Mouse (Mus musculus) spleen, postnatal 10 days (tissue): ENCODE results near the gene Thoc5.

Experiments used
- DNase-seq, 2 experiments: peaks; one replicate each; pipeline ENCODE4 v3.0.0; 2021 to 2022; ENCODE audit warnings: low spot score in 2 of 2

The Thoc5 gene

DNA sequence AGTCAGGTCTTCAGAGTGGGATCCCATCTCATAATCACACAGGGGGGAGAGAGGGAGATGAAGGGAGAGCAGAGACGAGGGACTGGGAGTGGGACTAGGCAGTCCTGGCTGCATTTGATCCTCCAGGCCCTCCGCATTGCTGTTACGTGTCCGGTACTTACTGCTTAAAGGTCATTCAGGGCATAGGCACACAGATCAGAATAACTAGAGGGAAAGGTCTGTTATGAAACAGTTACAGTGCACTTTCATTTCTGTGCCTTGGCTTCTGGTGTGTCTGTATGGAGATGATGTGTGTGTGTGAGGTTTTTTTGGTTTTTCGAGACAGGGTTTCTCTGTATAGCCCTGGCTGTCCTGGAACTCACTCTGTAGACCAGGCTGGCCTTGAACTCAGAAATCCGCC is 11.1 kb downstream of the Thoc5 start:
- no peak for DNase-seq

DNA sequence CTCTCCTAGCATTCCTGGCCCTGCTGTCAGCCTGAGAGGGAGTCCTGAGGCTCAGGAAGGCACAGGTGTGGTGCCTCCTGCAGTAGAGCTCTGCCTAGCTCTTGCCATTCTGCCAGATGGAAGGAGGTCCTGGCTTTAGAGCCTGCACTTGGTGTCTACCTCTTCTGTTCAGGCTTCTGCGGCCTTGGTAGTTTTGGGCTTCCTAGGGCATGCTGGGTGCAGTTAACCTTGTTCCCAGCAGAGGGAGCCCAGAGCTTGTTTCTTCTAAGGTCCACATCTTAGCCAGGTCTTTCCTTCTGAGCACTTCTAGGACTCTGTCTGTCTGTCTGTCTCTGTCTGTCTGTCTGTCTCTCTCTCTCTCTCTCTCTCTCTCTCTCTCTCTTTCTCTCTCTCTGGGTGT is 20.9 kb downstream of the Thoc5 start:
- peak; percentile 34 to 72 for DNase-seq

DNA sequence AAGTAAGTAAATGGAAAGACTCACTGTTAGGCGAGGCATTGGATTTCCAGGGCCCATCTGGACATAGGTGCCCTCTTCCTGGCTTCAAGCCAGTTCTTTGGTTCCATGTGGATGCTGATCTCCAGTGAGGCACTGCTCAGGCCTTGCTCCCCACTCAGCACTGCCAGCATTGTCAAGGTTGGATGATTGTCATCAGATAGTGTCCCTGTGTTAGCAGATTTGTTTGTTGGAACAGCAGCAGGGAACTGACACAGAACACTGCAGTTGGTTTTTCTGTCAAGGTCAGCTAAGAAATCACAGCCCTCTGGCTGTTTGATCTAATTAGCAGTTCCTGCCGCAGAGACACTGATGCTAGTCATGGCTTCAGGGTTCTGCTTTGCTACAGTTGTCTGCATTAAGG is 26.2 kb downstream of the Thoc5 start:
- DNase-seq = no peak

DNA sequence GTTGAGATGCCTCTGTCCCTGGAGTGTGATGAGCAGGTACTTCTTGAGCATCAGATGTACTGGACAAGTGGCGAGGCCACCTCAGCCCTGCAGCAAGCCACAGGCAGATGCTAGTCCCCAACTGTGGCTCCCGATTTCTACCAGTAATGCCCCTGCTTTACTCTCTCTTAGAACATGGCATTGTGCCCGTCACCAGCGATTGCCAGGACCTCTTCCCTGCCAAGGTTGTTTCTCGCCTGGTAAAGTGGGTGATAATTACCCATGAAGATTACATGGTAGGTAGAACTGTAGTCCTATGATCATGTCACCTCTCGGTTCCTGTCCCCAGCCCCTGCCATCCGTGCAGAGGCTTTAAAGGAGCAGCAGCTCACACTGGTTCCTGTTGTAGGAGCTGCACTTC is 26.6 kb downstream of the Thoc5 start:
- no peak for DNase-seq

DNA sequence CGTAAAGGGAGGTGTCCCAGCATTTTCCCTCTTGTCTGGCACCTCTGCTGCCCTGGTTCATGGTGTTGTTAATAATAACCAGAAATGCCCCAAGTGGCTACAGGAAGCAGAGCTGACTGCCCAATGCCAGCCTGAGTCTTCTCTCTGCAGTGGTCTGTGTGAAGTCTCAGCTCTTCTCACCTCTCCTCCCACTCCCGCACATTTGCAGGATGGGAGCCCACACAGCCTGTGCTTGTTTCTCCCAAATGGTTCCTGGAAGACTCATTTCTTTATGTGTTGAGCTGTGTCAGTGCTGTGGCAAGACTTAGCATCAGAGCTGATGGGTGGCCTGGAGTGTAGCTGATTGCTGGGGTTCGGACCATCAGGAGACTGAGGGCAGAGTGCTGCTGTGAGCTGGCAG is 32.1 kb downstream of the Thoc5 start:
- DNase-seq = no peak

DNA sequence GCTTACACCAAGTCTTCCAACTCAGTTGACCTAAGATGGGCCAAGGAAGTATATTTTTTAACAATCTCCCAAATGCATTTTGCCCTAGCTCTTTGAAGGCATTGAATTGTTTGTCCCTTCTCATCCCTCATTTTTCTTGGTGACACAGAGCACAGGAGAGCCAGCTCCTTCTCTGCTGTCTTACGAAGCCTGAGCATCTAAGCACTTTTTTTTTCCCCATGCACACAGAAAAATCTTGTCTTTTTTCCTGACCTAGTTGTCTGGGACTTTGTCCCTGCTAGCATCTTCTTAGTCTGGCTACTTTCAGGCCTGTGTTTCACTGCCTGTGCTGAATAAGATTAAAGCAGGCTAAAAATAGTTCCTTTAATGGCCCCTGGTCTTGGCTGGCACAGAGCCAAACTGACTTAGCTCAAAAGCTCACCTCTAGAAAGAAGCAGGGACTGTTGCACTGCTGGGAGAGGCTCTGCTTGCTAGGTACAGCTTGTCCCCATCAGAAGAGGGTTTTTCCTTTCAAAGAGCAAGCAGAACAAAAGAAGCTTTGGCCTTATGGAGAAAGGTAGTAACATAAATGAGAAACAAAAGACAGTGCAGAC is 36.0 kb downstream of the Thoc5 start:
- no peak for DNase-seq

DNA sequence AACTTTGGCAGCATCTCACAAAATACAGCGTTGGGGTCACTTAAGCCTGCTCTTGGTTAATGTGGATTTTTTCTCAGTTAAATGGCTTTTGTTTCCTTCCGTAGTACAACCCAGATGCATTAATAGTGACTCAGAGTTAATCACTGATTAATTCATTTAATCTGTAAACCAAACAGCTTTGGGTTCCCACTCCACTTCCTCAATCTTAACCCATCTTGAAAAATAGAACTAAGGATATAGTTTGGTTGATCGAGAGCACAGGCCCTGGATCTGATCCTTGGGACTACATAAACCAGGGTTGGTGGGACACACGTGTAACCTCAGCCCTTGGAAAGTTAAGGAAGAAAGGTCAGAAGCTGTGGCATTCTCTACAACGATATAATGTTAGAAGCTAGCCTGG is 41.1 kb downstream of the Thoc5 start:
- DNase-seq = no peak

DNA sequence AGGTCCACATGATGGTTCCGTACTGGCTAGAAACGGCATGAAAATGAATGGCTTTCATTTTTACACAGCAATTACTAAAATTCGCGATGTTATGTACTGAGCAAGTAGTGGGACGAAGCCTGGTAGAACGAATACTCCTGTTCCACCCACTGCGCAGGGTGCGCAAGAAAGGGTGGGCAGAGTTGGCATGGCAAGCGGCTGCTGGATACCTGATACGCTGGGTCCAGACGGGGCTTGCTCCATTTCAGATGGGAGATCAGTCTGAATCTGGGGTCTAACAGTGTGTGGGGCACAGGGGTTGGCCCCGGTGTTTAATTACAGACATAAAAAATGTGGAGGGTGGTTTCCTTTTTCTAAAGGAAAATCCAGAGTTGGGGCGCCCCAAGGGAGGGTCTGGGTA is 51.4 kb downstream of the Thoc5 start:
- no peak for DNase-seq

DNA sequence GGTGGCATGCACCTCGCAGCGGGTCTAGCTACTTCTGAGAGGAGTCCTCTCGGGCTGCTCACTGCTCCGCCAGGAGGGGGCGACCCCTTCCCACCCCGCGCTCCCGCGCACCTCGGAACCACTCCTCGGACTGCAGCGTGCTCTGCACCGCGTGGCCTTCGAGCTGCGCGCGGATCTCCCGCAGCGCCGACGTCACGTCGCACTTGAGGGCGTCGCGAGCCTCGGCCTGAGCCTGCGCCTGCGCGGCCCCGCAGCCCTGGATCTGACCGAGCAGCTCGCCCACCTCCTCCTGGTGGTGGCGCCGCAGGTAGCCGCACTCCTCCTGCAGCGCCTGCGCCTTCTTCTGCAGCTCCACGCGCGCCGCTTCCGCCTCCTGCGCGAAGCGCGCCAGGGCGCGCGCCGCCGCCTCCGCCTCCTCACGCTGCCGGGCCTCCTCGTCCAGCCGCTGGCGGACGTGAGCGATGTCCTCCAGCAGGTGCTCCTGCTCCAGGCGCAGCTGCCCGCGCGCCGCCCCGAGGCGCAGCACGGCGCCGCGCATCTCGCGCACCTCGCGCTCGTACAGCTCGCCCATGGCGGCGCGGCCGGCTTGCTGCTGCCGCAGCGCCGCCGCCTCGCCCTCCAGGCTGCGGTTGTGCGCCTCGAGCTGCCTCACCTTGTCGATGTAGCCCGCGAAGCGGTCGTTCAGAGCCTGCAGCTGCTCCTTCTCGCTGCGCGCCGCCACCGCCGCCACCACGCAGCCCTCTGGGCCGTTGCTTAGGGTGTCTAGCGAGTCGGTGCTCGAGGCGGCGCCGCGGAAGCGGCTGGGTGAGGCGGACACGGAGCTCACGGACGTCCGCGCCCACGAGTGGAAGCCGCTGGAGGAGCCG is 52.1 kb downstream of the Thoc5 start:
- DNase-seq = peak; percentile 32 to 56

DNA sequence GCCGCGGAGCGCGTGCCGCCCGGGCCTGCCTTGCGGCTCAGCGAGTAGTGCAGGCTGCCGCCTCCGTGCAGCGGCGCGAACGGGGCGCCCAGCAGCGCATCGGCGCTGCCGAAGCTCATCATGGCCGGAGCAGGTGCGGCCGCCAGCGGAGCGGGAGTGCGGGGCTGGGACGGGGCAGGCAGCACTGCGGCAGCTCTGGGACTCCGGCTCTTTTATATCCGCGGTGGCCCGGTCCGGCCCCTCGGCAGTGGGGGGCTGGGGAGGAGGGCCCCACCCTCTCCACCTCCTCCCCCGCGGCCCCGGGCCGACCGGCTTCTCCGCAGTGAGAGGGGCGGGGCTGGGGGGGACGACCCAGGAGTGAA is 52.7 kb downstream of the Thoc5 start, which contains the start of gene Nefh:
Gene Nefh (minus strand): TSS at position 252 of the 362 bp plus-strand sequence.
- no peak for DNase-seq

DNA sequence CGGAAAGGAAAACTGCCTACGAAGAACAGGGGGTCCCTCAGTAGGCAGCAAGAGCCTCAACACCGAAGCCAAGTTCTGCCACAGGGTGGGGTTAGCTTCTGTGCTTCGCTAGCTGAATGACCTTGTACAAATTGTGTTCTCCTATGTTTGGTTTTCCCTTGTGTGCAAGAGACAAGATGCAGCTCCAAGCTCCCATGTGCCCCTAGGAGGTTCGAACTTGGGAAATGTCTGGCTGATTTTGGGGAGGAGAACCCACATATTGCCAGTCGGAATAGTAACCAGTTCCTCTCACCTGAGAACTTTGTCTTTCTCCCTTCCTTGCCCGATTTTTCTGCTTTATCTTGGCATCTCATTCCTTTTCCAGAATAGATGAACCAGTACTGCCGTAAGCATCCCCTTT is 53.7 kb downstream of the Thoc5 start:
- no peak for DNase-seq

DNA sequence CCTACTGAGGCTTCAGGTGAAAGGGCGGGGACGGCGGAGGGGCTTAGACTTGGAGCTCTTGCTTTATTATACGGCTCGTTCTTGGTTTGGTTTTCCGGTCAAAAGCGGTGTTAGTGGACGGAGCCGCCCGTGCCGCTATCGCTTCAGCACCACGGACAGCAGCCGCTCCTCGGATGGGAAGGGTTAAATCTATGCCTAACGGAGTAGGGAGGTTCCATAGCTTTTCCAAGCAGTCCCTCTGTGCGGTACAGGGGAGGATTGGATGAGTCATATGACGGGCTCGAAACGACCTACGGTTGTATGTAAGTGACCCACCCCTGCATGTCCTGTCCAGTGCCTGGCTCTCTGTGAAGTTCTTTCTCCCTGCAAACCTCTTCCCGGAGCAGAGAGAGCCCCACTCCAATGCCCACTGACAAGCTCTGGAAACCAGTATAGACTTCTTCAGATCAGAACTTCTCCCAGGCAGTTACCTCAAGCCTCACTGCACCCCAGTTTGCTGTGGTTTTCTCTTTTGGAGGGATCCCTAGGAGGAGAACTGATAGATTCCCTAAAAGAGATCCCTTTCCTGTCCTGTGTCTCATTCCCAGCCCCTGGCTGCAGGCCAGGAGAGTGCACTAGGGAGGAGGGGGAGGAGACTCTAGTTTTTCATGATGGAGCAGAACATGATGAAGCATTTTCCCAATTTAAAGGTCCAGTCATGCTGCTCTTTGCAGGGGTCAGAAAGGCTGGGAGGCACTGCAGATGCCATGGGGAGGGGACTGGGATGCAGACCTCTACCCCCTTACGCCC is 54.3 kb downstream of the Thoc5 start:
- peak in 1 of 2 experiments; percentile 61 for DNase-seq

DNA sequence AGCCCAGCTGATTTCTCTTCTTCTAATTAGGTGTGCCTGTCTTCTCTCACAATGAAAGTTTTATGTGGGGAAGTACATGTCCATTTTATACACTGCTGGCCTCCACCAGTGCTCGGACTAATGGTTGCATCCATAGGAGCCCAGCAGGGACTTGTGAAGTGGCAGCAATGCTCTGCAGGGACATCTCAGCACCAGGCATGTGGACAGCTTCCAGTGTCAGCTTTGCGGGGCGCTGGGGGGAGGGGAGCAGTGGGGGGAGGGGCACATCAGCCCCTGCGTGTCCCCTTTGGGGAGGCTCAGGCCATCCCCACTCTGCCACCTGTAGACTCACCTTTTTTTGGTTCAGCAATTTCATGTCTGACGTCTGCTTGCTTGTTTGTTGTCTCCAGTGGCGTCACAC is 58.3 kb downstream of the Thoc5 start:
- DNase-seq = no peak

DNA sequence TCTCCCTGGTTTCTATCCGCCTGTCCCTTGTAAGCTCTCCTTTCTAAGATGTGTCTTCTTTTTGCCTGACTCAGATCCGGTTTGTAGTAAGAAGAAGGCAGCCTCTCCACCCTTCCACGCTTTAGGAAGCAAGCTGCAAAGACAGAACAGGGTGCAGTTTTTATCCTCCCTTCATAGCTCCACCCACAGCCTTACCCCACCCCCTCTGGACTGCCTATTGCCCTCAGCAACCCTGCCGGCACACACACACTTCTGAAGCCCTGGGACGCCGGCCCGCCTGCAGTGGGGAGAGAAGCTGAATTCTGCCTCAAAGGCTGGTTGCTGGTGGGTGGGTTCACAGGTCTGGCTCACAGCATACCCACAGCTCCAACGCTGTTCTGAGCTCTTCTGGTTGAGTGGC is 58.8 kb downstream of the Thoc5 start:
- no peak for DNase-seq

DNA sequence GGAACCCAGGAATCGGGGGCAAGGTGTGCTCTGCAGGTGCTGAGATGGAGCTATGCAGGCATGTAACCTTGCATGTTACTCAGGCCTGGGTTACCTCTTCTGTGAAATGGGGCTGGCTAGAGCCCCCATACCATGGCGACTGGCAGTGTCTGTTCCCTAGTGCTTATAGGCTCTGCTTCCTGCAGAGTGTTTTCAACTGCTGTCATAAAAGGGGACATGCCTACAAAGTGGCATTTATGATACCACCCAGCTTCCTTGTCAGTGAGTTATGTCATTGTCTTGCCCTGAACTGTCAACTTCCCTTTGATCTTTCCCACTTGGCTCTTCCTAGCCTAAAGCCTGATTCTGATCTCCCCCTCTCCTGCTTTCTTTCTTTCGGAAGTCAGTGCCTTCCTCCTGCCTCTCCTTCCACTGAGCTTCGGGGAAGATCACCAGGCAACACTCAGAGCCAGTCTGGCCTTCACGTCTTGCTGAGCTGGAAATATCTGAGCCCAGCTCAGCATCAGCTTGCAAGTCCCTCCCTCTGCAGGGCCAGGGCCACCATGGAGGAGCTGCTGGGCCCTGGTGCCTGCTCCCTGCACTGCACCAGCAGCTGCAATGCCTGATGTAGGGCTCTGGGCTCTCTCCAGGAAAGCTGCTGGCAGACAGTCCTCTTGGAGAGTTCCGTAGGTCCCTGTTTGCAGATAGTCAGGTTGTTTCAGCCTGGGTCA is 68.1 kb downstream of the Thoc5 start:
- no peak for DNase-seq

DNA sequence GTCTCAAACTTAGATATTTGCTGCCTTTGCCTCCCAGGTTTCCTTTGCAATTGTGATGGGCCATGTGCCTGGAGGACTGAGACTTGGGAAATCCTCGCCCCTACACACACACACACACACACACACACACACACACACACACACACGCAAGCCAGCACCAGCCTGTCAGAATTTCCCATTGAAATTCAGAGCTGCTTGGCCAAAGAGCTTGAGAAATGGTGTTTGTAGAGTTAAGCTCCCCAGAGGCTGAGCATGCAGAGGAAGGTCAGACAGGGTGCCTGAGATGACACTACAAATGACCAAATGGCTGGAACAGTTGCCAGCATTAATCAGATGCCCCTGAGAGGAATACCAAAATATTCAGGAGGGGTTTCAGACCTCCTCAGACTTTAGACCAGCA is 71.2 kb downstream of the Thoc5 start:
- DNase-seq = no peak

DNA sequence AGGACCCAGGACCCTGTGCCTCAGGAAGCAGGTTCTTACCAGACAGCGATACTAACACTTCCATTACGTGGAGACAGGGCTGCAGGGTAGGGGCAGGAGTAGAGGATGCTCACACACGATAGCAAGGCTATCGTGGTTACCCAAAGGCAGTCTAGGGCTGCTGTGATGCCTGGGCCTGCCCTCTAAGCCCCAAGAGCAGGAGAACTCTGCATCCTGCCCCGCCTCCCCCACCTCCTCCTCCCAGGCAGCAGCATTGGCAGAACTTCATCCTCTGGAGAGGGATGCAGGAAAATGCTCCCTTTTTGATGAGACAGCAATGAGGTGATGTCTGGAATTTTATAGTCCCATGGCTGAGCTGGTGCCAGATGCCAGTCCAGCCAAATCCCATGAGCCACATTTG is 71.8 kb downstream of the Thoc5 start:
- DNase-seq = no peak

DNA sequence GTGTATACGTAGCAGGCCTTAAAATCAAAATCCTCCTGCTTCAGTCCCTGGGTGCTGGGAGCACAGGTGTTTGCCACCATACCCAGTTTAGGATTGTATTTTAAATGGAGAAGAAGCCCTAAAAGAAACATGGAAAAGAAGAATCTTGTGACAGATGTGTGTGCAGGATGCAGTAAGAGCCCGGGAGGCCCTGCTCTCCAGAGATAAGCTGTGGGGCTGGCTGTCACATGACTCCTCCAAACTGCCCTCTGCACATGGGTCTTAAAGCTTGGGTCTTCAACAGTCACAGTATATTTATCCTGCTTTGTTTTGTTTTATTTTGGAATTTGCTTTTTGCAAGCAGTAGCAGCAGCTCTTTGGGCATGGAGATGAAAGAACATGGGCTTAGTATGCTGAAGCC is 72.4 kb downstream of the Thoc5 start:
- peak in 1 of 2 experiments; percentile 47 for DNase-seq

DNA sequence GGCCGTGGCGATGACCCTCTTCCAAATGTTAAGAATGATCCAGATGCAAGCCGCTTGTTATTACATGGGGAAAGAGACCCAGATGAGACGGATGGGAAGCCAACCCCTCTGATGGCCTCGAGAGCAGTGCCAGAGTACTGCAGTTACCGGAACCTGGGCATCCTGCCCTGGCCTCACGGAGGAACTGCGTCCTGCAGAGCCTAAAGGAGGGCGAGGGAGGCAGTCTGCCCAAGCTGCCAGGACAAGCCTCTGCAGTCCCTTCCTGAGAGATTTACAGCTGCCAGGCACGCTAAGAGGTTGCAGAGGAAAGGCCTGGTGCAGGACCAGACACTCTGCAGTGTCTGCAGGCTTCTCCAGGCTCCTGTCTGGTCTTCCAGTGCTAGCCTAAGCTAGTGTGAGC is 73.3 kb downstream of the Thoc5 start:
- DNase-seq = no peak

DNA sequence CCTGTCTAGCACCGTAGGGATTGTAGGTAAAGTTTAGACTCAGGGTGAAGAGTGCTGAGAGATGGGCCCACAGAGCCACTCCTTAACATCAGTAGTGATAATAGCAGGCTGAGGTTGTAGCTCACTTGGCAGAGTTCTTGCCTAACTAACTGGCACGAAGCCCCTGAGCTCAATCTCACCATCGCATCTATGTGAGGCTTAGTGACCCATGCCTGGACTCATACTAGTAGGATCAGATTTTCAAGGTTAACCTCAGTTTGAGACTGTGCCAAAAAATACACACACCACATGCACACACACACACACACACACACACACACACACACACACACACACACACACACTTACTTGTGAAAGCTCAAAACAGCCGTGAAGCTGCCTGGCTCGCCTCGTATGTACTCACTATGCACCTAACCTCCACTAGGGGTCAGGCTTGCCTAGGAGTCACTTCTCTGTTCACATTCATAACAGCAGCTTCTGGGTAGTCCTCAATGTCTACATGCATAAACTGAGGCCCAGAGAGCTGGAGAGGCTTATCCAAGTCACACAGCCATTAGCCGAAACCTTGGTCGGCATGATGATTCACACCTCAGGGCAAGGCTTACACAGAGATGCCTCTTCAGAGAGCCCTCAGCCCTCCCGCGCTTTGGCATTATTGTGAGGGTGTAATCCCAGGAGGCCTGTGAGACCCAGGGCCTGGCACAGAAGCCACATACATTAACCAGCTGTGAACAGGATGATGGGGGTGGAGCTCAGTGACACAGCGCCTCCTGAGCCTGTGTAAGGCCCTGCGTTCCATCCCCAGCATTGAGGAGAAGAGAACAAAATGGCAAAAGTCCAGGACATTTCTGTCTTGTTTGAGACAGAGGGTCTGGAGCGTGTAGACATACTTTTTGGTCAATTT is 78.1 kb downstream of the Thoc5 start:
- DNase-seq = peak; percentile 61 to 78

DNA sequence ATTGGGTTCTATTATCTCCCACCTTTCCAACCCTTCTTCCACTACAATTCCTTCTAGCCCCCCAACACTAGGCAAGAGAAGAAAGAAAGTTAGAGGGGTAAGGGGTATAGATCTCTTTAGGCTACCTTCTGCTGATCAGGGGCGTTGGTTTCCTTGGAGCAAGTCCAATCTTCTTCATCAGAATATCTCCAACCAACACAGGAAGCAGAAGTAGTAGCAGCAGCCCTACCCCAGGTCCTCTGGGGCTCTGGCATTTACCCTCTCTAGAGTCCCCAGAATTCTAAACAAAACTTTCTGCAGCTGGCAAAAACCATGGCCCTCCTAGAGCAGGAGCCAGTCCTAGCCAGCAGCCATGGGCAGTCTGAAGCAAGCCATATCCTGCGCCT is 78.7 kb downstream of the Thoc5 start:
- DNase-seq = no peak
